Mouse (Mus musculus) mature B cell (primary cell): ENCODE measurements around the gene Hoxd3.

Experiments
- in situ Hi-C: fragments of 300-500 bp; cut with MboI; formaldehyde crosslinking; loops from 2 replicates; pipeline ENCODE4 v1.14.3; 2019

Hoxd3 gene

DNA sequence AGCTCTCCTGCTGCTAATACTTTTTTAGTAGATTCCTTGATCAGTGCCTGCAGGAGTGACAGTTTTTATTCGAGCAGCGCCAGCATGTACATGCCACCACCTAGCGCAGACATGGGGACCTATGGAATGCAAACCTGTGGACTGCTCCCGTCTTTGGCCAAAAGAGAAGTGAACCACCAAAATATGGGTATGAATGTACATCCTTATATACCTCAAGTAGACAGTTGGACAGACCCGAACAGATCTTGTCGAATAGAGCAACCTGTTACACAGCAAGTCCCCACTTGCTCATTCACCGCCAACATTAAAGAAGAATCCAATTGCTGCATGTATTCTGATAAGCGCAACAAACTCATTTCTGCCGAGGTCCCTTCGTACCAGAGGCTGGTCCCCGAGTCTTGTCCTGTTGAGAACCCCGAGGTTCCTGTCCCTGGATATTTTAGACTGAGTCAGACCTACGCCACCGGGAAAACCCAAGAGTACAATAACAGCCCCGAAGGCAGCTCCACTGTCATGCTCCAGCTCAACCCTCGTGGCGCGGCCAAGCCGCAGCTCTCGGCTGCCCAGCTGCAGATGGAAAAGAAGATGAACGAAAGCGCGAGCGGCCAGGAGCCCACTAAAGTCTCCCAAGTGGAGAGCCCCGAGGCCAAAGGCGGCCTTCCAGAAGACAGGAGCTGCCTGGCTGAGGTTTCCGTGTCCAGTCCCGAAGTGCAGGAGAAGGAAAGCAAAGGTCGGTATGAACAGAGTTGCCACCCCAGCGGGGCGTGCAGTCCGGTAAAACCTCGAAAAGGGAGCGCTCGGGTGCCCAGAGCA, 19.5 kb upstream of the Hoxd3 start:
- in situ Hi-C loops: no loop called here

DNA sequence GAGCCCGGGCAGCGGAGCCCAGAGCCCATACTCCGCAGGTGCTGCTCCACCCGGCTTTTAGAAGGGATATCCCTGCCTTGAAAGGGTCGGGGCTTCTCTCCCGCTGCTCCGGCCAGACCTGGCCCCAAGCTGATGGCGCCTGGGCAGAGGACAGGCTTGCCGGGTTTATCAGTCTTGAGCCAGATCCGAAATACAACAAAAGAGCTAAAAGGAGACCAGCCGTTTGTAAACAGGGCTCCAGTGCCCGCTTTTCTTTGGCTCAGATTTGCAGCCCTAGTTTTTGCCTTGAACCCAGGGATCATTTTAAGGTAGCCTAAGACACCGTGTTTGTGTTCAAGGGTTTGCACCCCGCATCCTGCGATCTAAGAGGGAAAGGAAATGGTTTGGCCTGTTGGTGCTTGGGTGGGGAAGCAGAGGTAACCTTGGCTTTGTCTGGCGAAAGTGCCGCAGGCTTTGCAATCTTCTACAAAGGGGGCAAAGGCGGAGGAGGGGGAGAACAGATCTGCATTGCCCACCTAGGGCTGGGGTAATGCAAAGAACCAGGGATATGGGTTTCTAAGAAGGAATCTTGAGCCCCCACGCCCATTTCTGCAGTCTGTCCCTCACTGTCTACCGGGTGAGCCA, 18.8 kb upstream of the Hoxd3 start:
- in situ Hi-C loops: no loop called here

GRCm38 (mm10) chr2:74693432-74693827, 18.3 kb upstream of the Hoxd3 start:
- in situ Hi-C loops: no loop called here

GRCm38 (mm10) chr2:74694066-74694465, 17.7 kb upstream of the Hoxd3 start:
- in situ Hi-C loops: no loop called here

DNA sequence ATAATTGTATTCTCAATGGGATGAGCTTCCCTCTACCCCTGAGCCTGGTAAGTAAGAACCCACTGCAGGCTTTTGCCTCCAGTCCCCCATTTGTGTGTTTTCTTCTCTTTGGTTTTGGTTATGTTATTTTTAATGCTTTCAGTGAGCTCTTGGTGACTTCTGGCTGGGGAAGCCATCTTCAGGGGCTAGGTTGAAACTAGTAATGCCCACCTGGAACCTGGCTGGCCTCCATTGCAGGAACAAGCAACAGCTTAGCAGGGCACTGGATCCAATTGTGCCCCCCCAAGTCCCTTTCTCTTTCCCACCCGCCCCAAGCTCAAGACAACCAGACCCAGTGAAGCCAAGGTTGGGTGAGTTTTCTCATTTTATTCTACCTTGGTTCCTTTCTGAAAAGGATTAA, 16.3 kb upstream of the Hoxd3 start:
- in situ Hi-C loops: no loop called here

DNA sequence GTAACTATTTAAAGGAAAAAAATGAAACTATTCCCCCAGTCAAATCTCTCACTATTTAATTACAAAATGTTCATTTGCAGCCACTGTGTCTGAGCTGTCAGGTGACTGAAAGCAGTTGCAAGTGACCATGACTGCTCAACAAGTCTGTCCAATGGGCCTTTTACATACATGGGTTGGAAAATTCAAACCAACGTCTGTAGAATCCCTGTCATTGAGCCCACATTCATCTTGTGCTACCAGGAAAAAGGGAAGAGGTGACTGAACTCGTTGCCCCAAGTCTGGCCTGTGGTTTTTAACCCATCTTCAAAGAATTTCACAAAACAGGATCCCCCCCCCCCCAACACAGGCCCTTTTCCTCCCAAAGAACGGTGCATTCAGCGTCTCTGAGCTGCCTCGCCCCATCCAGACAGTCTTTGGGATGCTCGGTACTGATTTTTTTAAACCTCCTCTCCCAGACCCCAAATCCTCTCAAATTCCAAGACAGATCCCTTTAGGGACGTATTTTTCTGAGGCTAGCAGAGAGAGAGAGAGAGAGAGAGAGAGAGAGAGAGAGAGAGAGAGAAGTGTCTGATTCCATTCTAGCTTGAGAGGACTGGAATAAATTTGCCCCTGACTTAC, 15.8 kb upstream of the Hoxd3 start:
- in situ Hi-C loops: no loop called here

- in situ Hi-C loops: no loop called here
Measured at GRCm38 (mm10) chr2:74696442-74697335, 15.0 kb upstream of the Hoxd3 start.

GRCm38 (mm10) chr2:74697567-74698121, 14.1 kb upstream of the Hoxd3 start, which contains the start of gene Hoxd9:
Gene Hoxd9 (plus strand): TSS chr2:74697727.
- in situ Hi-C loops: no loop called here

DNA sequence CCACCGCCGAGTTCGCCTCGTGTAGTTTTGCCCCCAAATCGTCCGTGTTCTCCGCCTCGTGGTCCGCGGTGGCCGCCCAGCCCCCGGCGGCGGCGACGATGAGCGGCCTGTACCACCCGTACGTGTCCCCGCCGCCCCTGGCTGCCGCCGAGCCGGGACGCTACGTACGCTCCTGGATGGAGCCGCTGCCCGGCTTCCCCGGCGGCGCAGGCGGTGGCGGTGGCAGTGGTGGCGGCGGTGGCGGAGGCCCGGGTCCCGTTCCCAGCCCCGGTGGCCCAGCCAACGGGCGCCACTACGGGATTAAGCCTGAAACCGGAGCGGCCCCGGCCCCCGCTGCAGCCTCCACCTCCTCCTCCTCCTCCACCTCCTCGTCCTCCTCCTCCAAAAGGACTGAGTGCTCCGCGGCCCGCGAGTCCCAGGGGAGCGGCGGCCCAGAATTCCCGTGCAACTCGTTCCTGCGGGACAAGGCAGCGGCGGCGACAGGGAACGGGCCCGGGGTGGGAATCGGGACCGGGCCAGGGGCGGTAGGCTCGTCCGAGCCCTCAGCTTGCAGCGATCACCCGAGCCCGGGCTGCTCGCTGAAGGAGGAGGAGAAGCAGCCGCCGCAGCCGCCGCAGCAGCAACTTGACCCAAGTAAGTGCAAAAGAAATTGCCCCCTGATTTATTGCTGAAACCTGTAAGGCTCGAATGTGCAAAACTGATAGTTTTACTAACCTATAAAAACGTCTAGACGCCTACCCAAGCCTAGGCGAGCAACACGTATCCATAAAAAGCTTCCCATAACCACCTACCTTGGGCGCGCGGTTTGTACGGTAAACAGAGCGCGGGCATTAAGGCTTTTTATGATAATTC, 13.3 kb upstream of the Hoxd3 start:
- in situ Hi-C loops: no loop called here

DNA sequence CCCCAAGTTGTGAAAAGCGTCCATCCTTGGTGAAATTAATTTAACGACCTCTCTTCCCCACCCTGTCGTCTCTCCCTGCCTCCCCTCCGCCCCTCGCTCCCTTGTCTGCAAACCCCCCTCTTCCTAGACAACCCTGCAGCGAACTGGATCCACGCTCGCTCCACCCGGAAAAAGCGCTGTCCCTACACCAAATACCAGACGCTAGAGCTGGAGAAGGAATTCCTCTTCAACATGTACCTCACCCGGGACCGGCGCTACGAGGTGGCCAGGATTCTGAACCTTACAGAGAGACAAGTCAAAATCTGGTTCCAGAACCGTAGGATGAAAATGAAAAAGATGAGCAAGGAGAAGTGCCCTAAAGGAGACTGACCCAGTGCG, 12.7 kb upstream of the Hoxd3 start:
- in situ Hi-C loops: no loop called here

- in situ Hi-C loops: loop anchor here (25.0 kb wide), 1 partner anchor 887 kb away; no protein-coding TSS in a partner anchor
Measured at GRCm38 (mm10) chr2:74699664-74700545, 11.8 kb upstream of the Hoxd3 start.

DNA sequence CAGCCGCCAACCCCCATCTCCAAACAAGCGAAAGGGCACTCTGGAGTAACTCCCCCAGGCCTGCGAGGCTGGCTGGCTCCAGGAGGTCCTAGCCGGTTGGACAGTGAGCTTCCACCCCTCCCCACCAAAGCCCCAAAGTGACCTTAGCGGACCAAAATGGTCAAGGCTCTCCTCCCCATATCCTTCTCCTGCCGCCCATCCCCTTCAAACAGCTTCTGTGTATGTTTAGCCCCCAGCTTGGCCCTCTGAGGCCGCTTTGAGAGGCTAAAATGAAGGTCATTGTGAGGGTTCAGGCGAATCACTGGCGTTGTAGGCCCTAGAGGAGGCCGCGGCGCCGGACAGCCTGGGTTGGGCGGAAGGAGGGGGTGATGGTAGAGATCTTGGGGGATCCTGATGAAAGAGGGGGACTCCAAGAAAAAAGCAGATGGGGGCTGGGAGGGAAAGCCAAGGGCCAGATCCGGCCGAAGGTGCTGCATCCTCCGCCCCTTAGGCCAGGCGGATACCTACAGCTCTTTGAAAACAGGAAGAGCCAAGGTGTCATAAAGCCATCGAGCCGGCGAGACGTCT, 11.1 kb upstream of the Hoxd3 start:
- in situ Hi-C loops: loop anchor here (25.0 kb wide), 1 partner anchor 887 kb away; no protein-coding TSS in a partner anchor

GRCm38 (mm10) chr2:74701949-74702819, 9.5 kb upstream of the Hoxd3 start:
- in situ Hi-C loops: loop anchor here (25.0 kb wide), 1 partner anchor 885 kb away; no protein-coding TSS in a partner anchor

- in situ Hi-C loops: loop anchor here (25.0 kb wide), 1 partner anchor 884 kb away; no protein-coding TSS in a partner anchor
Measured at GRCm38 (mm10) chr2:74702820-74703219, 8.9 kb upstream of the Hoxd3 start.

GRCm38 (mm10) chr2:74703317-74703716, 8.4 kb upstream of the Hoxd3 start:
- in situ Hi-C loops: loop anchor here (25.0 kb wide), 1 partner anchor 884 kb away; no protein-coding TSS in a partner anchor

DNA sequence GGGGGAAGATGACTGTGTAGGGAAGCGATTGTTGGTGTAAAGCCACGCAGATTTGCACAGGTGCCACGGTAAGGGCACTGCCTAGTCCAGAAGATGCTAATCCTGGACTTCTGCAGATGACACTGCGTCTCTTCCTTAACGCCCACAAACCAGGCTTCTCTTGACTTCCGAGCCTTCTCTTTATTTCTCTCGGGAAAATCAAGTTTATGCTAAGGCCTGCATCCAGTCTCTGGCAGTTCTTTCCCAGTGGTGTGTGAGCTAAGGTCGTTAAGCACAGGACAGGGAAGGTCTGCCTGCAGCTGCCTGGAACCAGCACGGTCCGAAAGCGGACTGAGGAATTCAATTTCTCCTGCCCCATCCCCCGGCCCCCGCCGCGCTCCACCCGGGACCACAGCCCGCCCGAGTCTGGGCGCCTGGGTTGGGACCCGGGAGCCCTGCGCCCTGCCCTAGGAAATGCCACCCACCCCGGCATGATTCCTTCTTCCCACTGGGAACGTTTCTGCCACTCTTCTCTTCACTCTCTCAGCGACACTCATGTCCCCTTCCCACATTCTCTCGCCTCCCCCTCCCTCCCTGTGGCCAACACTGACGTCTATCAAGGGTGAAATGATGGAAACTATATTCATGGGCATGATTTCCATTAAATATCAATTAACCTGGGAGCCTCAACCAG, 7.9 kb upstream of the Hoxd3 start:
- in situ Hi-C loops: loop anchor here (25.0 kb wide), 1 partner anchor 883 kb away; no protein-coding TSS in a partner anchor

DNA sequence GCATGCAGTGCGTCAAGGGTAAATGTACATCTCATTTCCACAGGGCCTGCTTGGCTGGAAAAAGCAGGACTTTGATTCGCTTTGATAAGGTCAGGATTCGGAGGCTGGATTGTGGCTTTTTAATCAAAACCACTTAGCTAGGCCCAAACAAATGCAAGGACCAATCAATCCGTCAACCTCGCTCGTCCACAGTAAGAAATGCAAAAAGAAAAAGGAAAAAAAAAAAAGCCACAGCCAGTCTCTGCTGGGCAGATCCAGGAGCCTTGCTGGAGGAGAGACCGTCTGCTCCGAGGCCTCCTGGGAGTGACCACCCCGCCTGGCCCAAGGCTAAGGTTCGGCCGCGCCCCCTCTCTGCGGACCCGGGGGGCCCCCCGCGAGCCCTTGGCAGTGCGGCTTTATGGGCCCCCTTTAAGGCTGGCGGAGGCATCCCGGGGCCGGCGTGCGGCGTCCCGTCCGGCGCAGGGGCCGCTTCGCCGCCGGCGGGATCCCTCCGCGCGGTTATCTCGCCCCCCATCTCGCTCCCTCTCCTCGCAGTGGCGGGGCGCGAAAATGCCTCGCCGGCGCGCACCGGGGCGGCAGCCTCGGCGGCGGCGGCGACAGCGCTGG, 7.2 kb upstream of the Hoxd3 start, which contains the start of gene Hoxd8:
Gene Hoxd8 (plus strand): TSS at position 223 of the 606 bp plus-strand sequence.
- in situ Hi-C loops: loop anchor here (25.0 kb wide), 1 partner anchor 883 kb away; no protein-coding TSS in a partner anchor
